Mouse (Mus musculus): ENCODE measurements around the gene Ifitm3. TPM values are rescaled to one million over a fixed set of nuclear protein-coding genes. Genes with fewer than 3 reads are reported as not detected.
"Not testable (repeated sequence)": the region's sequence is repeated elsewhere in the genome, so short reads cannot be mapped to it uniquely, and the experiment has no call there.

Gene Ifitm3
- polyA plus RNA-seq, 1 experiment from 2014 or later, result 35.7 TPM

DNA sequence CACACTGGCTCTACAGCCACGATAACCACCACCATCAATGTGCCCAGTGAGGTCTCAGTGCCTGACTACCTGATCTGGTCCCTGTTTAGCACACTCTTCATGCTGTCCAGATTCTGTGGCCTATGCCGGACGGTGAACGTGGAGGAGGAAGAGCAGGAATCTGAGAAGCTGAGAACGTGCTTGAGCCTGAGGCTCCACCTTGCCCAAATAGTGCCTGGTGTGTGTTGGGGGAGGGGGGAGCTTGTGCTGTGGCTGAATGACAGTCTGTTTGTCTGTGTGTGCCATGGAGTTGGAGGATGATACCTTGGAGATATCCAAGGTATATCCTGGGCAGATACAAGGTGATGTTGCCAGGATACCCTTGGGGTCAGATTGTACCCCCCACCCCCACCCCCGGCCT, 20.4 kb downstream of the Ifitm3 start:
- Histone ChIP-seq H3K9me3 (replicated peaks) (no peaks in the 10 kb centered on the region), H3K4me3 (no peak overlapping the region), H3K27me3 (replicated peaks) (peaks cover 5% of the 10 kb centered on the region; the same call in 1 of the 2 replicates), H3K27ac (no peak overlapping the region), H3K4me2 (no peak overlapping the region), H3K36me3 (no peaks in the 10 kb centered on the region), H3K9ac (no peak overlapping the region), H3K4me1 (peaks cover 15% of the 10 kb centered on the region; the same call in 1 of the 2 replicates)
- WGBS (ENCODE audit: insufficient replicate concordance), result 35% methylated on average over 6 of the region's 6 CpGs
- no peak for ATAC-seq

DNA sequence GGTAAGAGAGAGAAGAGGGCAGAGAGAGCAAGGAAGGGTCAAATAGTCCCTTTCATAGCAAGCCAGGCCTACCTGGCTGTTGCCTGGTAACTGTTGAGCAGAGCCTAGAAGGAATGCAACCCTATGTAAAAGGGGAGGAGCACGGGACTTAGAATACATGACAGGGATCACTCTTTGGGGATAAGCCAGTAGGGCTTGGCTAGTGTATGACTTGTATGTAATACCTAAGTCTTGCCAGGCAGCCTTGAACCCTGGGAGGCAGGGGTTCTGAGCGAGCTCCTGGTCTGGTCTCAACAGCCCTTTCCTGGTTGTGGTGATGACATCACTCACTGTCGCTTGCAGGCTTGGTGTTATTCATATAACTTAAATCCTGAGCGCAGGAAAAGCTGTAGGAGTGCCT, 21.5 kb downstream of the Ifitm3 start:
- 0 out of 2 replicates have a peak, but pooled peaks have one; percentile 27 for ATAC-seq
- Histone ChIP-seq H3K27me3 (replicated peaks) (peaks cover 5% of the 10 kb centered on the region; the same call in 1 of the 2 replicates), H3K4me2 (no peak overlapping the region), H3K9ac (no peak overlapping the region), H3K36me3 (no peaks in the 10 kb centered on the region), H3K27ac (no peak overlapping the region), H3K4me1 (peaks cover 15% of the 10 kb centered on the region; the same call in 1 of the 2 replicates), H3K9me3 (replicated peaks) (no peaks in the 10 kb centered on the region), H3K4me3 (no peak overlapping the region)
- 56% methylated on average over 4 of the region's 4 CpGs for WGBS (ENCODE audit: insufficient replicate concordance)

DNA sequence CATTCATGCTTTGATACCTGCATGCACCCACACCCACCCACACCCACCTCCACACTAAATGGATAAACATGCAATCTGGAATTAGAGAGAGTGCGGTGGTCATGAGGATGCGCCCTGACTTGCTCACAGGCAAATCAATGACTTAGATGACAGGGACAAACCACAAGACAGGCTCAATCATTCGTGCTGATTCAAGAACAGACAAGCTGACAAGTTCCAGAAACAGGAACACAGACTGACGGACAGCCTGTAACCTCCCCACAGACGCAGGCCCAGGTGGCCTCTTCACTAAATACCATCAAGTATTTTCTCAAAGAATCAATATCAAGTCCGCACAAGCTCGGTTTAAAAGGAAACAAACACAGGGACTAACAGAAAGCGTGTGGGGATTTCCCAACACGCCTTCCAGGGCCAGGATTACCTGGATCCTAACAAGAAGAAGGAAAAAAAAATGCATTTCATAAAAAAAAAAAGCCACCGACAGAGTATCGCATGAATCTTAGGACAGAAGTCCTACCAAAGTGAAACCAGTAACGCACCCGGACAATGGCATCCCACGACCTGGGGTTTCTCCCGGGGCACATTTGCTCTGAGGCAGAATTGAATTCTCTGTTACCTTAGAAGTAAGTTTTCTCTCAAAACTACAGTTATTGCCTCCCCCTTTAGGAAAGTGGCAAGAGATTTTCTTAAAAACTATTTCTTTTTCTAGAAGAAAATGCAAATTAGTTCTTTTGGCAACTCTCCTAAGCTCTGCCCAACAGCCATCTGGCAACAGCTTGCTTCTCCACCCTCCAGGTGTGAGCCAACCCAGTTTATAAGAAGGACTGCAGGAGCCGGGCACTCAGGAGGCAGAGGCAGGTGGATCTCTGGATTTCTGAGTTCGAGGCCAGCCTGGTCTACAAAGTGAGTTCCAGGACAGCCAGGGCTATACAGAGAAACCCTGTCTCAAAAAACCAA, 23.1 kb downstream of the Ifitm3 start:
- Histone ChIP-seq H3K9me3 (replicated peaks) (no peaks in the 10 kb centered on the region), H3K9ac (no peak overlapping the region), H3K27me3 (replicated peaks) (peaks cover 5% of the 10 kb centered on the region; the same call in 1 of the 2 replicates), H3K4me3 (no peak overlapping the region), H3K4me2 (no peak overlapping the region), H3K4me1 (peaks cover 15% of the 10 kb centered on the region; the same call in 1 of the 2 replicates), H3K36me3 (no peaks in the 10 kb centered on the region), H3K27ac (no peak overlapping the region)
- ATAC-seq, result no peak
- WGBS (ENCODE audit: insufficient replicate concordance), result 59% methylated on average over 17 of the region's 17 CpGs

DNA sequence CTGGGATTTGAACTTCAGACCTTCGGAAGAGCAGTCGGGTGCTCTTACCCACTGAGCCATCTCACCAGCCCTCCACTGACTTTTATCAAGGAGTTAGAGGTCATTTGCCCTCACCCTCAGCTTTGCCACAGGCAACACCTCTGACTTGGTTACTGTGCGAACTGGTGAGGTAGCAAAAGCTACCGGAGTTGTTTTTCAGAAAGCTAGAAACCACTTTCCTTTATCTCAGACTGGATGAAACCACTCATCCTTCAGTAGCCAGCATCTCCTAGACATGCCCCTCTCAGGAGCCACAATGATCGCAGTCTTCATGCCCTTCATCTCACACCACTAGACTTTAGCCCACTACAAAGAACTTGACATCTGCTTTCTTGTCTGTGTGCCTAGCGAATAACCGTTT, 27.6 kb downstream of the Ifitm3 start:
- Histone ChIP-seq H3K27me3 (replicated peaks) (no peaks in the 10 kb centered on the region), H3K27ac (no peak overlapping the region), H3K36me3 (no peaks in the 10 kb centered on the region), H3K4me3 (no peak overlapping the region), H3K4me1 (peaks cover 8% of the 10 kb centered on the region; the same call in 1 of the 2 replicates), H3K9me3 (replicated peaks) (no peaks in the 10 kb centered on the region), H3K9ac (no peak overlapping the region), H3K4me2 (no peak overlapping the region)
- 58% methylated on average over 7 of the region's 7 CpGs for WGBS (ENCODE audit: insufficient replicate concordance)
- no peak for ATAC-seq

DNA sequence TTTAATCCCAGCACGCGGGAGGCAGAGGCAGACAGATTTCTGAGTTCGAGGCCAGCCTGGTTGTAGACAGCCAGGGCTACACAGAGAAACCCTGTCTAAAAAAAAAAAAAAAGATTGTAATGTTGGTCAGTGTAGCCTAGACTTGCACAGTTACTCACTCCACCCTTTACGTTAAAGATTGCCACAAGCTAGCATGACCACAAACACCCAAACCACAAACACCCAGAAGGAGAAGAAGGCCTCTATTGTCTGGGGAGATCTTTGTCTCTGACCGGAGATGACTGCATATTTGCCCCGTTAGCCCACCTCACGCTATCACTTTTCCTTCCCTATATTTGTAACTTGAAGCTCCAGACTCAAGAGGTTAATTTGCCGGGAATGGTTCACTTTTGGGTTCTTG, 28.9 kb downstream of the Ifitm3 start:
- peaks cover 8% of the 10 kb centered on the region; the same call in 1 of the 2 replicates for H3K4me1 ChIP-seq
- no peaks in the 10 kb centered on the region for H3K27me3 ChIP-seq (replicated peaks)
- H3K4me2 ChIP-seq, result no peak overlapping the region
- WGBS (ENCODE audit: insufficient replicate concordance), result 27% methylated on average over 8 of the region's 8 CpGs
- H3K9me3 ChIP-seq (replicated peaks), result no peaks in the 10 kb centered on the region
- no peak overlapping the region for H3K4me3 ChIP-seq
- no peak overlapping the region for H3K27ac ChIP-seq
- H3K9ac ChIP-seq, result no peak overlapping the region
- H3K36me3 ChIP-seq, result no peaks in the 10 kb centered on the region
- no peak for ATAC-seq

GRCm38 (mm10) chr7:140976720-140977119, 33.9 kb downstream of the Ifitm3 start:
- H3K27ac ChIP-seq; H3K9ac ChIP-seq; H3K9me3 ChIP-seq (replicated peaks); H3K36me3 ChIP-seq; H3K4me3 ChIP-seq; H3K4me2 ChIP-seq; ATAC-seq: not testable (repeated sequence)
- peaks cover 14% of the 10 kb centered on the region for H3K4me1 ChIP-seq
- whole genome bisulfite sequencing (ENCODE audit: insufficient replicate concordance), result 58% methylated on average over 9 of the region's 9 CpGs
- H3K27me3 ChIP-seq (replicated peaks), result 0 out of 2 replicates have a peak, but pooled peaks cover 10% of the 10 kb centered on the region

DNA sequence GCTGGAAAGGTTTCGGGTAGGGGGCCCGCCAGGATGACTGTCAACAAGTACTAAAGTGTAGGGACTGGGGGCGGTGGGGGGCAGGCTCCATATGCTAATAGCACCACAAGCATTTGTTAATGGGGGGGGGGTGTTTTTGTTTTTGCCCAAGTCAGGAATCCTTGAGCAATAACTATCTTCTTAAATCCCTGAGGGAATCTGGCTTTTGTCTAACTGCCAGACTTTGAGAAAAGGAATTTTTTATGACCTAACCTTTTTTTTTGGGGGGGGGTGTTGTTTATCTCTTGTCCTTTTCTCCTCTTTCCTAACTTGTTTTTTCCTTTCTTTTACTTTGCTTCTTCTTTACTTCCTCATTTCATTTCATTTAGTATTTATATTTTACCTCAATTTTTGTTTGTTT, 35.1 kb downstream of the Ifitm3 start:
- ATAC-seq, result no peak
- Histone ChIP-seq H3K27ac (no peak overlapping the region), H3K36me3 (no peaks in the 10 kb centered on the region), H3K27me3 (replicated peaks) (0 out of 2 replicates have a peak, but pooled peaks cover 10% of the 10 kb centered on the region), H3K4me2 (no peak overlapping the region), H3K4me1 (peaks cover 22% of the 10 kb centered on the region), H3K9ac (no peak overlapping the region), H3K4me3 (no peak overlapping the region), H3K9me3 (replicated peaks) (no peaks in the 10 kb centered on the region)
- WGBS (ENCODE audit: insufficient replicate concordance), result 53% methylated on average over 3 of the region's 3 CpGs

GRCm38 (mm10) chr7:140974940-140975339, 35.6 kb downstream of the Ifitm3 start:
- no peak for ATAC-seq
- Histone ChIP-seq H3K4me3 (no peak overlapping the region), H3K27ac (no peak overlapping the region), H3K4me1 (peaks cover 27% of the 10 kb centered on the region), H3K9ac (no peak overlapping the region), H3K4me2 (no peak overlapping the region), H3K9me3 (replicated peaks) (no peaks in the 10 kb centered on the region), H3K36me3 (no peaks in the 10 kb centered on the region), H3K27me3 (replicated peaks) (0 out of 2 replicates have a peak, but pooled peaks cover 10% of the 10 kb centered on the region)
- 26% methylated on average over 9 of the region's 9 CpGs for WGBS (ENCODE audit: insufficient replicate concordance)

- ATAC-seq, result no peak
- Histone ChIP-seq H3K4me2 (no peak overlapping the region), H3K9me3 (replicated peaks) (no peaks in the 10 kb centered on the region), H3K9ac (no peak overlapping the region), H3K36me3 (no peaks in the 10 kb centered on the region), H3K4me1 (peaks cover 41% of the 10 kb centered on the region), H3K4me3 (no peak overlapping the region), H3K27me3 (replicated peaks) (0 out of 2 replicates have a peak, but pooled peaks cover 10% of the 10 kb centered on the region), H3K27ac (no peak overlapping the region)
- 47% methylated on average over 14 of the region's 14 CpGs for WGBS (ENCODE audit: insufficient replicate concordance)
Measured at GRCm38 (mm10) chr7:140973396-140974165, 37.0 kb downstream of the Ifitm3 start.

DNA sequence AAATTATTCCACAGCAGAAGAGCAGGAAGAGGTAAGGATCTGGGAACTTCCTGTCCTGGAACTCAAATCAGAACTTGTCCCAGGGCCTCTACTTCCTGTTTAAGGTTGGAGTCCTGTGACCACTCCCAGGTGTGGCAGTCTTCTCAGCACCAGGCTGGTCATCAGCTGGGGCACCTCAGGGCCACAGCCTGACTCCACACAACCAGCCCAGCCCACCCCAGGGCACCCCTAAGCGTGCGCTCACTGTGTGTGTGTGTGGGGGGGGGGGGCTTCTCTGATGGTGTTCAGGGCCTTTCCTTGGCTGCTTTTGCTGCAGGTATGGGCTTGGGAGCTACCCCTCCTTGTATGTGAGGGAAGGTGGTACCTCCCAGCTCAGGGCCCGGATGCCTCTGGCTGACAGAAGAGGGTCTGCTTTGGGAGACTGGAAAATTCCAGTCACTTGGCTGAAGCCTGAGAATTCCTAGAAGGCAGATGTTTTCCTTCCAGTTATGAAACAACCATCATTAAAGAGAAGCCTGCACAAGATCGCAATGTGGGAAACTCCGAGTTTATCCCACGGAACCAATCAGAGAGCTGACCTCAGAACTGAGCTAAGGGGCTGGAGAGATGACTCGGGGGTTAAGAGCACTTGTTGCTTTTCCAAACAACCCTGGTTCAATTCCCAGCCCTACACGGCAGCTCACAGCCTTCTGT, 38.9 kb downstream of the Ifitm3 start:
- 0 out of 2 replicates have a peak, but pooled peaks cover 10% of the 10 kb centered on the region for H3K27me3 ChIP-seq (replicated peaks)
- H3K4me1 ChIP-seq, result peaks cover 49% of the 10 kb centered on the region
- H3K9ac ChIP-seq, result no peak overlapping the region
- no peak overlapping the region for H3K4me2 ChIP-seq
- peak overlapping the region; percentile 6; the same call in 1 of the 2 replicates for H3K27ac ChIP-seq
- H3K36me3 ChIP-seq, result no peaks in the 10 kb centered on the region
- H3K4me3 ChIP-seq, result no peak overlapping the region
- 72% methylated on average over 8 of the region's 8 CpGs for WGBS (ENCODE audit: insufficient replicate concordance)
- H3K9me3 ChIP-seq (replicated peaks), result no peaks in the 10 kb centered on the region
- ATAC-seq, result no peak

DNA sequence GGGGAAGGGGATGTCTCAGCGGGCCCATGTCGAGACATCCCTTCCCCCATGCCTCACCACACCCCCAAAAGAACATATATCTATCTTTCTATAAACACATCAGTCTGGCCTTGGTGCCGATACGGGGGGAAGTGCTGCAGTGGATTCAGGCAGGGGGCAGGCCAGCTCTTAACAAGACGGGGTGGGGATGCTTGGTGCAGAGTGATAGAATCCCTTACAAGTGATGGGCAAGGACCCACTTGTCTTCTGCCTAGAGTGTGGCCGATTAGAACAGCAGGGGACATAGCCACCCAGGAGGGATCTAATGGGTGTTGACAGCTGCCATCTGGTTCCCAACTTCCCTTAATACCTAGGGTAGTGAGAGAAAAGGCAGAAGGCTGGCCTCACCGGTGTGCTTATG, 39.6 kb downstream of the Ifitm3 start:
- Histone ChIP-seq H3K27me3 (replicated peaks) (0 out of 2 replicates have a peak, but pooled peaks cover 10% of the 10 kb centered on the region), H3K4me2 (no peak overlapping the region), H3K9ac (no peak overlapping the region), H3K4me1 (peaks cover 49% of the 10 kb centered on the region), H3K9me3 (replicated peaks) (no peaks in the 10 kb centered on the region), H3K4me3 (no peak overlapping the region), H3K36me3 (no peaks in the 10 kb centered on the region), H3K27ac (0 out of 2 replicates have a peak overlapping the region, but pooled peaks have one; percentile 6)
- 30% methylated on average over 7 of the region's 7 CpGs for WGBS (ENCODE audit: insufficient replicate concordance)
- no peak for ATAC-seq

Measured in liver, embryonic 12.5 days (tissue).